Mouse (Mus musculus): ENCODE measurements around the gene Atraid.
A peak's percentile ranks its signal among the peaks of the same experiment; 100 is the strongest.

Atraid gene

DNA sequence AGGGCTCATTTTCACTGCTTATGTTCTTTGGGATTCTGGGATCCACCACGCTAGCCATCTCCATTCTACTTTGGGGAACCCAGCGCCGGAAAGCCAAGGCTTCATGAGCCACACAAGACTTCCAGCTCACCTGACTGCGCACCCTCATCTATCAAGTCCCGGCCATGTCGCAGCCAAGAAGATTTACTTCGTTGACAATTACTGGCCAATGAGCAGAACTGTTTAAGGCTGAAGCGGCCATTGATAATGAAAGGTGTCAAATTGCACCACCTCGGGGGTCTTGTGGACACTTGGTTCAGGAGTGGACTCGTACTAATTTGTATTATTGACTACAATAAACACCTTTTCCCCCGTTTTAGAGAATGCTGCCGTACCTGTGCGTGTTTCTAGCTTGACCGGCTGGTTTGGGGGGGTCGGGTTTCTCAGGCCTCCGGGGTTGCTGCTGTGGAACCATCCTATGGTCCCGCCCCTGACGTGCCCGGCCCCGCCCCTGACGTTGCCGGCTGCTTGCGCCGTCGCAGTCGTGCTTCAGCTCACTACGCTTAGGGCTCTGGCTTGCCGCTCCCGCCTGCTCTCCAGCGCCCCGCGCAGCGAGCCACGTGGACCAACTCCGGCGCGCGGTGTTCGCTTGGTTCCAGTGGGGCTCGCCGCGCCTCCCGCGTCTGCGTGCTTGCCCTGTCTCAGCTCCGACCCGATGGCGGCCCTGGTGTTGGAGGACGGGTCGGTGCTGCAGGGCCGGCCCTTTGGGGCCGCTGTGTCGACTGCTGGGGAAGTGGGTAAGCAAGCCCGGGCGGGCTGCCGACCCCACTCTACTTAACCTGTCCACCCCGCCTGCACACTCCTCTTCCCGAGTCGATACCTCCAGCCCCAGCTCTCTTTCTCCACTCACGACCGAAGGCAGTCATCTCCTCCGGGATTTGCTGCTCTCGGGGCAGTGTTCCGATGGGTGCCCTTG is 6.4 kb downstream of the Atraid start, which contains the start of gene Cad:
Gene Cad, plus strand, starts transcription at position 520 of the 955 bp plus-strand sequence.
- peak; percentile 92 for DNase-seq (ENCODE audit: low spot score)

DNA sequence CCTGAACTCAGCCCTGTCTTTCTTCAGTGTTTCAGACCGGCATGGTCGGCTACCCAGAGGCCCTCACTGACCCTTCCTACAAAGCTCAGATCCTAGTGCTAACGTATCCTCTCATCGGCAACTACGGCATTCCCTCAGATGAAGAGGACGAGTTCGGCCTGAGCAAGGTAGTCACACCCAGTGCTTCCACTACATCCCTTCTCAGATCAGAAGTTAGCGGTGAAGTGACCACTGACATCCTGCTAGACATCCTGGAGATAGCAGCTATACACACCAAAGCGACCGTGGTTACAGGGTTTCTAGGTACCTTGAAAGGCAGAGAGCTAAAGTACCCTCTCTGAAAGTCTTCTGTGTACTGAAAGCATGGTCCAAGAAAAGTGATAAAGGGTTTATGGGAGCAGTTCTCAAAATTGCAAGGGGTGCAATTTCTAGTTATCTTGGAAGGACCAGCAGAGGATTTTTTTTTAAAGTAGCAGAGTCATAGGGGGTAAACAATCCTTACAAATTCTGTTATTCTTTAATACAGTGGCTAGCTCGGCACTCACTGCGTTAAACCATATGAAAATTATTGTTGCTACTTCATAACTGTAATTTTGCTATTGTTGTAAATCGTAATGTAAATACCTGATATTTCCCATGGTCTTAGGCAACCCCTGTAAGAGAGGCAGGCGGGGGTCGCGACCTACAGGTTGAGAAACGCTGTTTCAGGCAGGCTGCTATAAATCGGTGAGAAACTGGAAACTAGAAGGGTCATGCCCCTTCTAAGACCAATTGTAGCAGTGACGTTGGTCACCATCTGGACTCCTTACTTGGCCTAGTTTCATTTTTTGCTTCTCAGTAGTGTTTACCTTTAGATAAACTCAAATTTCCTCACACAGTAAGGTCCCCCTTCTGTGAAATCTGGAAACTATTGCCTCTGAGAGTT is 7.4 kb downstream of the Atraid start:
- no peak for DNase-seq (ENCODE audit: low spot score)

DNA sequence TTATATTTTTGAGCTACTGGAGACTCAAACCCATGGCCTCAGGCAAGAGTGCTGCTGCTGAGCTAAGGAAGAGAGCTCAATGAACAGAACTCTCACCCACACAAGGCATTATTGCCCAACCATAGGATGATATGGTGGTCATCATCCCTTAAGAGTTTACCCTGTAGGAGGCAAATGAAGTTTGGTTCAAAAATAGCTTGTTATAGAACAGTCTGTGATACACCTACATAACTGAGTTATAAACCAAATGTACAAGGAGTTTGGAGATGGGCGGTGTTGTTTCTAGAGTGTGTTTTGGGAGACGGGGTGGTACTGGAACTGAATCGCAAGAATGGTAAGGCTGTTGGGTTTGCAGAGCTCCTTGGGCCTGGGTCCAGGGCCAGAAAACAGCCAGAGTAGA is 21.7 kb downstream of the Atraid start:
- no peak for DNase-seq (ENCODE audit: low spot score)

DNA sequence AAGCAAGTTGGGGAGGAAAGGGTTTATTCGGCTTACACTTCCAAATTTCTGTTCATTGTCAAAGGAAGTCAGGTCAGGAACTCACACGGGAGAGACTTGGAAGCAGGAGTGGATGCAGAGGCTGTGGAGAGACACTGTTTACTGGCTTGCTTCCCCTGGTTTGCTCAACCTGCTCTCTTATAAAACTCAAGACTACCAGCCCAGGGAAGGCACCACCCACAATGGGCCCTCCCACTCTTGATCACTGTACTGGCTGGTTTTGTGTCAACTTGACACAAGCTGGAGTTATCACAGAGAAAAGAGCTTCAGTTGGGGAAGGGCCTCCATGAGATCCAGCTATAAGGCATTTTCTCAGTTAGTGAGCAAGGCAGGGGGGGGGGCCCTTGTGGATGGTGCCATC is 22.9 kb downstream of the Atraid start:
- DNase-seq (ENCODE audit: low spot score) = no peak

DNA sequence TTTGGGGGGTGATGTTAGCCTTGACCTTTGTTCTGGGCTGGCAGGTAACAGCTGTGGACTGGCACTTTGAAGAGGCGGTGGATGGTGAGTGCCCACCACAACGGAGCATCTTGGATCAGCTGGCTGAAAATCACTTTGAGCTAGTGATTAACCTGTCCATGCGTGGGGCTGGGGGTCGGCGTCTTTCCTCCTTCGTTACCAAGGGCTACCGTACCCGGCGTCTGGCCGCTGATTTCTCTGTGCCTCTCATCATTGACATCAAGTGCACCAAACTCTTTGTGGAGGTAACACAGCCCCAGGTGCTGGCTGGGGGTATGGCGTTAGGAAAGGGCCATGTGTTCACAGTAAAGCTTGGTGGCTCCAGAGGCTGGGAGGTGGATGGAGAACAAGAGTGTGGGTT is 23.7 kb downstream of the Atraid start:
- DNase-seq (ENCODE audit: low spot score) = no peak

DNA sequence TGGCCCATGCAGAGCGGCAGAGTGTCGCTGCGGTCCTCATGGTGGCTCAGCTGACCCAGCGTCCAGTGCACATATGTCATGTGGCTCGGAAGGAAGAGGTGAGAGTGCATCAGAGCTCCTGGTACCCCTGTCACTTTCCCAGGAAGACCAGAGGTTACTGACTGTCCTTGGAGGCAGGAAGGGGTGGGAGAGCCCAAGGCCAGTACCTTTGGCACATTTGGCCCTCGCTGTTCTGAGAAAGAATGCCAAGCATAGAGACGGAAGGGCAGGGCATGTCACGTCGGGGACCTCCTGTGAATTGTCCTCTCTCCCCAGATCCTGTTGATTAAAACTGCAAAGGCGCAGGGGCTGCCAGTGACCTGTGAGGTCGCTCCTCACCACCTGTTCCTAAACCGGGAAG is 25.1 kb downstream of the Atraid start:
- no peak for DNase-seq (ENCODE audit: low spot score)

DNA sequence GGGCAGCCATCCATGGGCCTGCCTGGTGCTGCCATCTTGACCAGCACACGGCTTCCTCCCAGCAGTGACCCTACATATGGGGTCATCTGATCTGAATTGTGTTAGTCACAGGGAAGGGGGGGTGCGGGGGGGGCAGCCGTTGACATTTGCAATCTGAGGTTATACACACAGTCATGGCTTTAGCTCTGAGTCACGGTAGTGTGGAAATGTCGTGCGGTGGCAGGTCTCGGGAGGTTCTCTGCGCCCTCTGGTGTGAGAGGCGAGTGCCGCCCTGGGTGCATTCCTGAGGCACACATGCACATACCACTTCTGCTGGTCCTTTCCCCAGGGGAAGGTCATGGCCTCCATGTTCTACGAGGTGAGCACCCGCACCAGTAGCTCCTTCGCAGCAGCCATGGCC is 28.2 kb downstream of the Atraid start:
- DNase-seq (ENCODE audit: low spot score) = no peak

DNA sequence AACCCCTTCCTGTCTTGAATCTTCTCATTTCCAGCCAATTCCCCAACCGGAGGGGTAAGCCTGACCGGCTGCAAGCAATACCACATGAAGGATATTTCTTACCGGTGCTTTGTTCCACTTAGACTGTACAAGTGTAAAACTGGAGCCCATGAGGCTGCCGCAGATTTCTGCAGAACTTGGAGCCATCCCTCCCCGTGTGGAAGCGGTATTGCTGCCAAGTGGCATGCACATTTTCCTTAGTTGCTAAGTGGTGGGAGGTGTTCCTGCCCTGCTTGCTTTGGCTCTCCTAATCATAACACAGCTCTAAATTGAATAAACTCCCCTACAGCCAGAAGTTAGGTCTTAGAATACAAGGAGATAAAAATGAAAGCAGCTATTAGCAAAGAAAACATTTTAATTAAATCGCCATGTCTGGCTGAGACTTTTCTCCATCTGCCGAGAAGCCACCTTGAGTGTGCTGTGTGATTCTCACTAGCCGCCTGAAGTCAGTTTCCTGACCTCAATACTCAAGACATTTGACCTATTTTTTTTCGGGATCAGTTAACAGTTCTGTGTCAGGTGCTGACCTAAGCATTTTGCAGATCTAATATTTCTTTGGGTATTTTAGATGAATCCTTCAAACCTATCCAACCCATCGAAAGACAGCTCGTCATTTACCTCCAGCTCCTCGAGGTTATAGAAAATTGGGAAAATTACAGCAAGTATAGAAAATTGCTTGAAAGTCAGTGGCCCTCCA is 32.1 kb downstream of the Atraid start:
- no peak for DNase-seq (ENCODE audit: low spot score)

DNA sequence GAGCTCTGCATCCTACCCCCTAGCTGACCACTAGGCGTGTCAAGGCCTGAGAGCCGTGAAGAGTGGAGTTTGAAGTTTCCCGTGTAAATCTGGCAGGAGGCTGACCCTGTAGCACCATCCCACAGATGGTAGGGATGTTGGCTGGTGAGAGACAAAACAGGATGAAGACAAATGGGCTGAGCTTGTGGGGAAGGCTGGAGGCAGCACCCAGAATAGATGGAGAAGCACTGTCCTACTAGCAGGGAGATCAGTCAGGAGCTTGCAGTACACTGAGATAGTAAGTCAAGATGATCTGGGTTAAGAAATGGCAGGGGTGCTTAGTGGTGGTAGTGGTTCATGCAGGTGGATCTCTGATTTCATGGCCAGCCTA is 32.7 kb downstream of the Atraid start:
- no peak for DNase-seq (ENCODE audit: low spot score)

DNA sequence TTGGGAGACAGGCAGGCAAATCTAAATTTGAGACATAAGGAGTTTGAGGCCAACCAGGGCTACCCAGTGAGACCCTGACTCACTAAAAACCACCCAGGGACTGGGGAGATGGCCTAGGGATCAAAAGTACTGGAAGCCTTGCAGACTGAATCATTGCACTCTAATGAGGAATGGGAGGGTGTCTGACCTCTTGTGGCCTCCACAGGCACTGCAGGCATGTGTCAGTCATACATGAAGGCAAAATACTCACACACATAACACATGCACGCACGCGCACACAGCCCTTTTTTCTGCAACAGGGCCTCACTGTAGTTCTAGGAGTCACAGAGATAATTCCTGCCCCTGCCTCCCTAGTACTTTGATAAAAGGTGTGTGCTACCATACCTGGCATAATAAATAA is 33.3 kb downstream of the Atraid start:
- DNase-seq (ENCODE audit: low spot score) = peak; percentile 36

DNA sequence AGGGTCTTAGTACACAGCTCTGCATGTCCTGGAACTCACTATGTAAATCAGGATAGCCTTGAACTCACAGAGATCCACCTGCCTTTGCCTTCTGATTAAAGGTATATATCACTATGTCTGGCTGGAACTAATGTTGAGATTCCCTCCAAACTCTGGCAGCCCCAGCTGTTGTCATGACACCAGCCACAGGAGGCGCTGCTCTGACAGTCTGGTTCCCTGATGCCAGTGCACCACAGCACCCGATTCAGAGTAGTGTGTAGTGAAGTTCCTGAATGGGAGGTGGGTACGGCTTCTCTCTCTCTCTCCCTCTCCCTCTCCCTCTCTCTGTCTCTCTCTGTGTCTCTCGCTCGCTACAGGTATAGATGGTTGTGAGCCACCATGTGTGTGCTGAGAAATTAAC is 34.2 kb downstream of the Atraid start:
- peak; percentile 70 for DNase-seq (ENCODE audit: low spot score)

DNA sequence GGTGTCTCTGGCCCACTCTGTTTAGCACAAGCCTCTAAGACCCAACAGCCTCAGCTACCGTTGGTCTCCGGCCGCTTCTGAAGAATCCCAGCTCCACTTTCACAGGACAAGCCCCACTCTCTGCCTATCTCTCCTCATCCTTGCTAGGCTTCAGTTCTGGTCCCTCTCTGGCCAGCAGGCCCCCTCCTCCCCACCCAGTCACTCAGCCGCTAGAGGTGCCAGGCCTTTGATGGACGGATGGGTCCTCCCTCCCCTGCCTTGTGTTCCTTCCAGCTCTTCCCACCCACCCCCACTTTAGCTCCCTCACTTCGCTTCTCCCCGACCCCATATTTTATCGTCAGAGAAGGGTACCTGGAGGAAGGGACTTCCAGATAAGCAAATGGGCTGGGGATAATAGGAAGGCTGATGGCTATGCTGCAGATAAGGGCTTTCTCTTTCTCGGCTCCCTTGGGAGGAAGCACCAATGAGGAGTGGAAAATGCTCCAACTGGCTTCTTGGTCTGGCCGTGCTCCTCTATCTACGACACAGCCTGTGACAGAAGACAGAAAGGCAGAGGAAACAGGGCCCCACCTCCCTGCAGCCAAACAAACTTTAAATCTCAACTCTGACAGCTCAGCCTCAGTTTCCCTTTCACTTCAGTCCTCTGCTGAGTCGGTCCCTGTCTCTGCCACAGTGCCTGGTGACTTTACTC is 35.0 kb downstream of the Atraid start:
- DNase-seq (ENCODE audit: low spot score) = peak; percentile 46

DNA sequence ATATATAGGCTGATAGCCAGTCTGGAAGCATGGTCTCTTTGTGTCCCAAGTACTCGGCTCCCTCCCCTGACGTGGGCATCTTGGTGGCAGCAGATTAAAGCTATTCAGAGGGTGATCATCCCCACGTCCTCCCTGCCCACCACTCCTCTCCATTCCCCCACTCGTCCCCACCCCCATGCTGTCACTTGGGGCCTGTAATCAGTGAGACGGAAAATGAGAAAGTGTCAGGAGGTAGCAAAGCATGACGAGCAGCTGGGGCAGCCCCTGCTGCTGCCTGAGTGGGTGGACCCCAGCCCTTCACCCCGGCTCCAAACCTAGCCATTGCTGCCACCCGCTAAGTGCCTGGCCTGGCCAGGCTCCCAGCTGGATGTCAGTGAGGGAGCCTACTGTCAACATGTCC is 35.8 kb downstream of the Atraid start:
- no peak for DNase-seq (ENCODE audit: low spot score)

DNA sequence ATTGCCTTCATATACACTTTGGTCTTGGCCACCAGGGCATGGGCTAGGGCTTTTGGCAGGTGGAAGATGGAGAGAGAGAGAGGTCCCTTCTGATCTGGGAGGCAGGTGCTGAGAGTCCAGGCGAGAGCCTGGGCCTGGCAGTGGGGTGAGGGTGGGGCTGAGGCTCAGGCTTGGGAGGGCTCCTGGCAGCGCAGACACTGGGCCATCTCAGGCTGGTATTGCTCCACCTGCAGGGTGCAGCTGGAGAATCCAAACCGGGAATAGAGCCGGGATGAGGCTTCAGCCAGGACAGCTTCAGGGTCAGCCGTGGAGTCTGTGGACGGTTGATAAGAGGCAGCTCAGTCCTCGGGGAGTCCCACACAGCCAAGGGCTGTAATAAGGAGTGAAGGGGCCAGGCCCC is 38.5 kb downstream of the Atraid start:
- no peak for DNase-seq (ENCODE audit: low spot score)

DNA sequence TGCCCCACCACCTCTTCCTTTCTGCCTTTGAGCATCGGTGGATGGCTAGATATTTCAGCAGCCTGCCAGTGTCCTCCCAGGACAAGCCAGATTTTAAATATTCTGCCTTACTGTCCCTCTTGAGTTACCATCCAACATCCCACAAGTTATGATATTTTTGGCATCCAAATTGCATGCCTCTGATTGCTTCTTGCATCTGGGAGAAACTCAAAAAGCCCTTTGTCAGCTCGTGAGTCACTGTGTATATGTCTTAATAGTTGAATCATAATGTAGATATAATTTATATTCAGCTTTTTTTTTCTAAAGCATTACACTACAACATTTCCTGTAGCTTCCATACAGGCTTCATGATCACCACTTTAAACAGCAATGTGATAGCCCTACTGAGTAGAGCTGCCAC is 39.0 kb downstream of the Atraid start:
- DNase-seq (ENCODE audit: low spot score) = no peak

DNA sequence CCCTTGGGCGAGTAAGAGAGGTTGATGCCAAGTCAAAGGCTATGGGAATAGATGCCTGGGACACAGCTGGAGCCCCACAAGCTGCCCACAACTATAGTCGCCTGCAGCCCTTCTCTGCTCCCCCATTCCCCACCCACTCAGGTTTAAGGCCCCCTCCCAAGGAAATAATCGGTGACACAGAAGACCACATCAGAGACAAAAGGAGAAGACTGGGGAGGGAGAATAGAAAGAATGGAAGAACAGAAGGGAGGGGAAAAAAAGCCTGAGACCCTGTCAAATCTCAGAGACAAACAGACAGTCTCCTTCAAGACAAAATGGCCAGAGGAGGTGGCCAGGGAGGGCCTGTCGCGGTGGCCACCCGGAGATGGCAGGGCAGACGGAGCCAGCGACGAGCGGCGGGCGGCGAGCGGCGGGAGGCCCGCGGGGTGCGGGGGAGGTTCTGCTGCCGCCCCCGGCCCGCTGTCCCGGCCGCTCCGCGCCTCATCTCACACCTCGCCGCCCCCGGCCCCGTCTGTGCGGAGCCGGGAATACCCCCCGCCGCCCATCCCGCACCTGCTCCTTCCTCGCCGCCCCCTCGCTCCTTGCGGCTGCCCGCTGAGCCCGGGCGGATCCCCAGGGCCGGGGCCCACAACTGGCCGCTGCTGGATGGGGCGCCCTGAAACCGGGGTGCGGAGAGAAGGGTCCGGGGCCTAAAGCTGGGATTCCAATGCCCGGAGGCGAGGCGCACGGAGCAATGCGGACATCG is 44.3 kb downstream of the Atraid start:
- no peak for DNase-seq (ENCODE audit: low spot score)

DNA sequence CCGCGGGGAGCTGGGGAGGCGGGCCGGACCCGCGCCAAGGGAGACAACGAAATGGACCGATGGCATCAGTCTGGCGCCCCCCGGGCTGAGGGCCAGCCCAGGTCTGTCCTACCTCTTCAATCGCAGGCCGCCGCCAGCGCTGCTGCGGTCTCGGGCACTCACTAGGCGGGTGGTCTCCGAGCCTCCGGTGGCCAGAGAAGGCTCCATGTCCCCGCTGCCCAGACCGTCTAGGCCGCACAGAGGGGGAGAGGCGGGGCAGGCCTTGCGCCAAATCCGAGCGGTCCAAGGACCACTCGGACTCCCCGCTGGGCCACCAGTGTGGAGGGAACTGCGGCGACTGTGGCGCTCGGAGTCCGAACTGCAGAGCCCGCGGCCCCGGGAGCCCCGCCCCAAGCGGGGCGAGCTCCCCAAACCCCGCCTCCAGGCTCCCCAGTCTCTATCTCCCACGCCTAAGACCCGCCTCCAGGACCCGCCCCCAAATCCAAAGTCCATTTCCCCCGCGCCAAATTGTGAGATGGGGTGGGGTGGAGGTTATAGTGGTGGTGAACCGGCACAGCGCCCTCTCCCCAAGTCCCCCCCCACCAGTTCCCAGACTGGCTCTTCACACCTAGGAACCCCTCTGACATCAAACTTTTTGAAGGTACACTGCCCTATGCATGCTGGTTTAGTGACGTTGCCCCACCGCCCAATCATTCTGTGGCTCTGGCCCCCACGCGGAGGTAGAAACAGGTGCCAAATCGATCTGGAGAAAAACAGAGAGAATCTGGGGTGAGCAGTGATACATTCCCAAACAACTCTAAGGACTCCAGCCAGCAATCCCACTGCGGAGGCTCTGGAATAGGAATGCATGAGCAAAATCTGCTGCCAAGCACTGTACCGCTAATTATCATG is 45.3 kb downstream of the Atraid start:
- peak; percentile 39 for DNase-seq (ENCODE audit: low spot score)

DNA sequence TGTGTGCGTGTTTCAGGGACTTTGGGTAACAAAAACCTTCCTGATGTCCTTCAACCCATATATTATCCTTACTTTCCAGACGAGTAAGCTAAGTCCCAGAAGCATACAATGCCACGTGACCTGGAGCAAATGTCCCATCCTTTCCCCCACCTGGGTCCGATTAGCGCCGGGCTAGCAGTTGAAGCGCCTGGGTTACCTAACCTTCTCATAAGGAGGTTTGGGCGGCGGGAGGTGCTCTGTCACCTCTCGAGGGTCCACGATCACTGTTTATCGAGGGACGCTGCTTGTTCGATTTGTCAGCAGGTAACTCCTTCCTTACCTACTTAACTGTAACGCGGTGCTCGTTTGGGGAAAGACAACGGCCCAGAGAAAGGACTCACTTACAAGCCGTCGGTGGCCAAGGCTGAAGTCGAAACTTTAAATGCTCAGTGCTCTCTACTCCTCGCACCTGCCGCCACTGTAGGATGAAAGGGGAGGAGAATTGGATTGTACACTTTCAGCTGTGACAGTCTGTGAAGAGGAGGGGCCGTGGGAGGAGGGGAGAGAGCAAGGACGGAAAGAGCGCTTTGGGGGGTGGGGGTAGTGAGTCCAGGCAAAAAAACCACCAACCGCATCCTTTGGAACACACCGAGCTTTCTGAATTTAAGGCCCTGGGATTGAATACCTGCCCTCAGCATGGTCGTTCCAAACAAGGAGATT is 46.1 kb downstream of the Atraid start:
- peak; percentile 54 for DNase-seq (ENCODE audit: low spot score)
